Mouse (Mus musculus) testis, adult 2 months (tissue): ENCODE measurements around the gene Prkar2b. TPM values are rescaled to one million over a fixed set of nuclear protein-coding genes. Genes with fewer than 3 reads are reported as not detected.

Source experiments
- H3K27ac ChIP-seq: fragments of 200-500 bp; 2 replicates; pipeline ENCODE4 v1.5.1; 2012; ENCODE audit warnings: low read depth, low read length; ENCODE audit not compliant: control insufficient read depth, insufficient read depth
- H3K27me3 ChIP-seq: fragments of 200-500 bp; 2 replicates; pipeline ENCODE4 v1.6.1; 2012; ENCODE audit warnings: mild to moderate bottlenecking, low read length, moderate library complexity; ENCODE audit not compliant: control insufficient read depth, insufficient read depth
- H3K36me3 ChIP-seq: fragments of 200-500 bp; 2 replicates; pipeline ENCODE4 v1.6.1; 2012; ENCODE audit warnings: mild to moderate bottlenecking, low read length; ENCODE audit not compliant: control insufficient read depth, insufficient read depth
- H3K4me1 ChIP-seq: fragments of 200-500 bp; 2 replicates; pipeline ENCODE4 v1.6.1; 2012; ENCODE audit warnings: low read length; ENCODE audit not compliant: control insufficient read depth, insufficient read depth
- H3K4me3 ChIP-seq: fragments of 200-500 bp; 2 replicates; pipeline ENCODE4 v1.5.1; 2012; ENCODE audit warnings: low read depth, mild to moderate bottlenecking, low read length, moderate library complexity, mixed read lengths; ENCODE audit not compliant: control insufficient read depth
- CTCF ChIP-seq: fragments of 200-500 bp; IDR thresholded peaks from 2 replicates; pipeline ENCODE4 v1.5.1; 2012; ENCODE audit warnings: low read depth, mild to moderate bottlenecking, inconsistent platforms, low read length, moderate library complexity; ENCODE audit not compliant: control insufficient read depth, insufficient read depth, insufficient replicate concordance
- POLR2A ChIP-seq: fragments of 200-500 bp; IDR thresholded peaks from 2 replicates; pipeline ENCODE4 v1.6.1; 2012; ENCODE audit warnings: low read depth, mild to moderate bottlenecking, inconsistent platforms, low read length, moderate library complexity; ENCODE audit not compliant: control insufficient read depth
- polyA plus RNA-seq: library from polyadenylated mRNA; depleted of rRNA; stranded (reverse); fragments of >200 nt; gene quantifications from 2 replicates; pipeline ENCODE4 v1.2.3, GENCODE M21; 2012

Prkar2b gene
- polyA plus RNA-seq, 1 experiment = 3.5 TPM

- TF ChIP-seq CTCF (no peak), POLR2A (no peak)
- no peaks in the 10 kb centered on the region for H3K27me3 ChIP-seq
- no peaks in the 10 kb centered on the region for H3K36me3 ChIP-seq
- peaks cover 7% of the 10 kb centered on the region; the same call in 1 of the 2 replicates for H3K4me1 ChIP-seq
- no peak overlapping the region for H3K4me3 ChIP-seq
- H3K27ac ChIP-seq = no peak overlapping the region
Observed at GRCm38 (mm10) chr12:32007646-32008045, 53.5 kb downstream of the Prkar2b start.

- Histone ChIP-seq H3K27me3 (no peaks in the 10 kb centered on the region), H3K4me3 (no peak overlapping the region), H3K27ac (no peak overlapping the region), H3K36me3 (no peaks in the 10 kb centered on the region), H3K4me1 (peaks cover 7% of the 10 kb centered on the region; the same call in 1 of the 2 replicates)
- TF ChIP-seq CTCF (no peak), POLR2A (no peak)
Observed at GRCm38 (mm10) chr12:32007040-32007439, 54.1 kb downstream of the Prkar2b start.

GRCm38 (mm10) chr12:32006391-32006929 lies 54.6 kb downstream of the Prkar2b start:
- TF ChIP-seq POLR2A (no peak), CTCF (no peak)
- H3K4me1 ChIP-seq = peaks cover 7% of the 10 kb centered on the region; the same call in 1 of the 2 replicates
- no peak overlapping the region for H3K27ac ChIP-seq
- H3K36me3 ChIP-seq = no peaks in the 10 kb centered on the region
- H3K27me3 ChIP-seq = no peaks in the 10 kb centered on the region
- H3K4me3 ChIP-seq = no peak overlapping the region

- H3K27ac ChIP-seq = no peak overlapping the region
- no peak overlapping the region for H3K4me3 ChIP-seq
- H3K27me3 ChIP-seq = no peaks in the 10 kb centered on the region
- H3K36me3 ChIP-seq = no peaks in the 10 kb centered on the region
- H3K4me1 ChIP-seq = no peaks in the 10 kb centered on the region
- TF ChIP-seq POLR2A = no peak
- TF ChIP-seq CTCF = no peak
Observed at GRCm38 (mm10) chr12:32000464-32000863, 60.6 kb downstream of the Prkar2b start.

- Histone ChIP-seq H3K27ac (no peak overlapping the region), H3K36me3 (no peaks in the 10 kb centered on the region), H3K27me3 (no peaks in the 10 kb centered on the region), H3K4me3 (no peak overlapping the region), H3K4me1 (no peaks in the 10 kb centered on the region)
- no peak for TF ChIP-seq POLR2A
- TF ChIP-seq CTCF = no peak
Observed at GRCm38 (mm10) chr12:31998706-31999105, 62.4 kb downstream of the Prkar2b start.

- no peak for TF ChIP-seq CTCF
- TF ChIP-seq POLR2A = no peak
- H3K4me3 ChIP-seq = no peak overlapping the region
Observed at GRCm38 (mm10) chr12:31997328-31997878, 63.7 kb downstream of the Prkar2b start.

GRCm38 (mm10) chr12:31996877-31997276 lies 64.2 kb downstream of the Prkar2b start:
- no peaks in the 10 kb centered on the region for H3K27me3 ChIP-seq
- no peaks in the 10 kb centered on the region for H3K36me3 ChIP-seq

More at GRCm38 (mm10) chr12:31997328-31997878, 63.7 kb downstream of the Prkar2b start:
- H3K36me3 ChIP-seq = no peaks in the 10 kb centered on the region
- H3K27me3 ChIP-seq = no peaks in the 10 kb centered on the region
- H3K4me1 ChIP-seq = no peaks in the 10 kb centered on the region
- H3K27ac ChIP-seq = no peak overlapping the region

More at GRCm38 (mm10) chr12:31996877-31997276, 64.2 kb downstream of the Prkar2b start:
- Histone ChIP-seq H3K27ac (no peak overlapping the region), H3K4me1 (no peaks in the 10 kb centered on the region), H3K4me3 (no peak overlapping the region)
- TF ChIP-seq CTCF (no peak), POLR2A (no peak)
